Mouse (Mus musculus): ENCODE measurements around the gene F5. TPM values are rescaled to one million over a fixed set of nuclear protein-coding genes. Genes with fewer than 3 reads are reported as not detected.
A peak's percentile ranks its signal among the peaks of the same experiment; 100 is the strongest.

Gene F5
- polyA plus RNA-seq, 1 experiment = 15.1 TPM

GRCm38 (mm10) chr1:164123836-164124235 lies 27.8 kb upstream of the F5 start:
- TF ChIP-seq GATA1 (IDR thresholded peaks at IDR 0.05; ENCODE audit: borderline replicate concordance, low read length) = no peak
- TF ChIP-seq FLI1 (IDR thresholded peaks at IDR 0.05; ENCODE audit: low read length) = no peak
- no peak overlapping the region for H3K4me3 ChIP-seq (replicated peaks)
- H3K9me3 ChIP-seq = peaks cover 5% of the 10 kb centered on the region; the same call in 1 of the 2 replicates
- no peaks in the 10 kb centered on the region for H3K27me3 ChIP-seq (replicated peaks)
- peaks cover 77% of the 10 kb centered on the region for H3K36me3 ChIP-seq (replicated peaks; ENCODE audit: low read length)
- H3K4me1 ChIP-seq = peaks cover 78% of the 10 kb centered on the region

- no peaks in the 10 kb centered on the region for H3K27me3 ChIP-seq (replicated peaks)
- H3K4me1 ChIP-seq = peaks cover 78% of the 10 kb centered on the region
- no peak overlapping the region for H3K4me3 ChIP-seq (replicated peaks)
- peaks cover 5% of the 10 kb centered on the region; the same call in 1 of the 2 replicates for H3K9me3 ChIP-seq
- TF ChIP-seq GATA1 (IDR thresholded peaks at IDR 0.05; ENCODE audit: borderline replicate concordance, low read length) (no peak), FLI1 (IDR thresholded peaks at IDR 0.05; ENCODE audit: low read length) (no peak)
- peaks cover 88% of the 10 kb centered on the region for H3K36me3 ChIP-seq (replicated peaks; ENCODE audit: low read length)
These were observed 21.6 kb upstream of the F5 start for GRCm38 (mm10) chr1:164130013-164130412.

GRCm38 (mm10) chr1:164132609-164133008 lies 19.0 kb upstream of the F5 start:
- TF ChIP-seq GATA1 (IDR thresholded peaks at IDR 0.05; ENCODE audit: borderline replicate concordance, low read length) (no peak), FLI1 (IDR thresholded peaks at IDR 0.05; ENCODE audit: low read length) (no peak)
- Histone ChIP-seq H3K36me3 (replicated peaks; ENCODE audit: low read length) (peaks cover 82% of the 10 kb centered on the region), H3K4me3 (replicated peaks) (no peak overlapping the region), H3K4me1 (peaks cover 84% of the 10 kb centered on the region), H3K9me3 (peaks cover 5% of the 10 kb centered on the region; the same call in 1 of the 2 replicates), H3K27me3 (replicated peaks) (no peaks in the 10 kb centered on the region)

GRCm38 (mm10) chr1:164134101-164134500 lies 17.5 kb upstream of the F5 start:
- H3K9me3 ChIP-seq = no peaks in the 10 kb centered on the region
- peaks cover 85% of the 10 kb centered on the region for H3K36me3 ChIP-seq (replicated peaks; ENCODE audit: low read length)
- no peak for TF ChIP-seq GATA1 (IDR thresholded peaks at IDR 0.05; ENCODE audit: borderline replicate concordance, low read length)
- no peak for TF ChIP-seq FLI1 (IDR thresholded peaks at IDR 0.05; ENCODE audit: low read length)
- no peak overlapping the region for H3K4me3 ChIP-seq (replicated peaks)
- no peaks in the 10 kb centered on the region for H3K27me3 ChIP-seq (replicated peaks)
- peaks cover 92% of the 10 kb centered on the region for H3K4me1 ChIP-seq

GRCm38 (mm10) chr1:164135360-164135759 lies 16.3 kb upstream of the F5 start:
- H3K4me1 ChIP-seq = peaks cover 93% of the 10 kb centered on the region
- no peaks in the 10 kb centered on the region for H3K9me3 ChIP-seq
- peak overlapping the region; percentile 78 for H3K4me3 ChIP-seq (replicated peaks)
- peaks cover 85% of the 10 kb centered on the region for H3K36me3 ChIP-seq (replicated peaks; ENCODE audit: low read length)
- TF ChIP-seq GATA1 (IDR thresholded peaks at IDR 0.05; ENCODE audit: borderline replicate concordance, low read length) (peak; percentile 83; the same call in 2 of the 3 replicates), FLI1 (IDR thresholded peaks at IDR 0.05; ENCODE audit: low read length) (peak; percentile 98)
- no peaks in the 10 kb centered on the region for H3K27me3 ChIP-seq (replicated peaks)

- TF ChIP-seq GATA1 (IDR thresholded peaks at IDR 0.05; ENCODE audit: borderline replicate concordance, low read length) (no peak), FLI1 (IDR thresholded peaks at IDR 0.05; ENCODE audit: low read length) (no peak)
- H3K4me3 ChIP-seq (replicated peaks) = peak overlapping the region; percentile 87
These were observed 15.7 kb upstream of the F5 start for GRCm38 (mm10) chr1:164135960-164136359.

GRCm38 (mm10) chr1:164136636-164137035 lies 15.0 kb upstream of the F5 start:
- no peaks in the 10 kb centered on the region for H3K27me3 ChIP-seq (replicated peaks)
- peaks cover 84% of the 10 kb centered on the region for H3K4me1 ChIP-seq
- no peaks in the 10 kb centered on the region for H3K9me3 ChIP-seq
- H3K4me3 ChIP-seq (replicated peaks) = peak overlapping the region; percentile 16
- TF ChIP-seq GATA1 (IDR thresholded peaks at IDR 0.05; ENCODE audit: borderline replicate concordance, low read length) (no peak), FLI1 (IDR thresholded peaks at IDR 0.05; ENCODE audit: low read length) (no peak)
- peaks cover 83% of the 10 kb centered on the region for H3K36me3 ChIP-seq (replicated peaks; ENCODE audit: low read length)

More at GRCm38 (mm10) chr1:164135960-164136359, 15.7 kb upstream of the F5 start:
- H3K36me3 ChIP-seq (replicated peaks; ENCODE audit: low read length) = peaks cover 83% of the 10 kb centered on the region
- H3K4me1 ChIP-seq = peaks cover 90% of the 10 kb centered on the region
- H3K9me3 ChIP-seq = no peaks in the 10 kb centered on the region
- H3K27me3 ChIP-seq (replicated peaks) = no peaks in the 10 kb centered on the region

GRCm38 (mm10) chr1:164138365-164139130 lies 13.1 kb upstream of the F5 start:
- Histone ChIP-seq H3K9me3 (no peaks in the 10 kb centered on the region), H3K27me3 (replicated peaks) (no peaks in the 10 kb centered on the region), H3K4me1 (peaks cover 75% of the 10 kb centered on the region), H3K4me3 (replicated peaks) (peak overlapping the region; percentile 35), H3K36me3 (replicated peaks; ENCODE audit: low read length) (peaks cover 85% of the 10 kb centered on the region)
- TF ChIP-seq FLI1 (IDR thresholded peaks at IDR 0.05; ENCODE audit: low read length) (no peak), GATA1 (IDR thresholded peaks at IDR 0.05; ENCODE audit: borderline replicate concordance, low read length) (no peak)

- no peak for TF ChIP-seq GATA1 (IDR thresholded peaks at IDR 0.05; ENCODE audit: borderline replicate concordance, low read length)
- H3K4me1 ChIP-seq = peaks cover 73% of the 10 kb centered on the region
- H3K36me3 ChIP-seq (replicated peaks; ENCODE audit: low read length) = peaks cover 85% of the 10 kb centered on the region
- H3K9me3 ChIP-seq = no peaks in the 10 kb centered on the region
- no peaks in the 10 kb centered on the region for H3K27me3 ChIP-seq (replicated peaks)
- no peak overlapping the region for H3K4me3 ChIP-seq (replicated peaks)
These were observed 12.2 kb upstream of the F5 start for GRCm38 (mm10) chr1:164139464-164139863.

- Histone ChIP-seq H3K4me3 (replicated peaks) (peak overlapping the region; percentile 88), H3K4me1 (peaks cover 93% of the 10 kb centered on the region), H3K9me3 (no peaks in the 10 kb centered on the region), H3K36me3 (replicated peaks; ENCODE audit: low read length) (peaks cover 61% of the 10 kb centered on the region), H3K27me3 (replicated peaks) (no peaks in the 10 kb centered on the region)
- TF ChIP-seq GATA1 (IDR thresholded peaks at IDR 0.05; ENCODE audit: borderline replicate concordance, low read length) (no peak), FLI1 (IDR thresholded peaks at IDR 0.05; ENCODE audit: low read length) (no peak)
These were observed 2.6 kb upstream of the F5 start for GRCm38 (mm10) chr1:164149083-164149482.
